Mouse (Mus musculus) CH12.LX (cell line): ENCODE measurements around the gene Tmem50a. TPM values are rescaled to one million over a fixed set of nuclear protein-coding genes. Genes with fewer than 3 reads are reported as not detected.
"Not testable (repeated sequence)": the region's sequence is repeated elsewhere in the genome, so short reads cannot be mapped to it uniquely, and the experiment has no call there.

Experiments used
- DNase-seq: peaks from one replicate; pipeline ENCODE4 v3.0.0-alpha.2; 2013; ENCODE audit errors: extremely low read depth
- H3K27ac ChIP-seq: 2 replicates; pipeline ENCODE4 v1.5.1; 2012; ENCODE audit warnings: low read depth, mild to moderate bottlenecking, control low read depth, moderate library complexity; ENCODE audit not compliant: insufficient read depth
- H3K27me3 ChIP-seq: replicated peaks from 2 replicates; pipeline ENCODE3; 2012; ENCODE audit warnings: inconsistent platforms
- H3K36me3 ChIP-seq, 2 experiments: replicated peaks in 1 of 2; 2 replicates each; pipeline versions ENCODE3 to v1.6.1; 2012; ENCODE audit warnings: inconsistent platforms in 1 of 2, low read length in 1 of 2, mild to moderate bottlenecking in 1 of 2, mixed read lengths in 1 of 2, moderate library complexity in 1 of 2; ENCODE audit not compliant: control insufficient read depth in 1 of 2, insufficient read depth in 1 of 2
- H3K4me1 ChIP-seq, 2 experiments: 2 replicates each; pipeline ENCODE4 v1.6.1; 2012; ENCODE audit warnings: inconsistent platforms in 1 of 2, moderate library complexity in 1 of 2; ENCODE audit not compliant: insufficient read depth in 2 of 2, control insufficient read depth in 1 of 2
- H3K4me2 ChIP-seq: 2 replicates; pipeline ENCODE4 v1.6.1; 2012; ENCODE audit warnings: low read depth, mild to moderate bottlenecking, control low read depth; ENCODE audit not compliant: poor library complexity, insufficient read depth, severe bottlenecking
- H3K4me3 ChIP-seq, 3 experiments: fragments of 150-350 bp in 1 of 3; sonication (generic) in 1 of 3; replicated peaks in 1 of 3; 2 replicates each; pipeline versions ENCODE3 to v1.5.1; 2011 to 2012; ENCODE audit warnings: low read depth in 2 of 3, low read length in 2 of 3, mild to moderate bottlenecking in 2 of 3, moderate library complexity in 2 of 3, control low read depth in 1 of 3, improper control_type of control experiment in 1 of 3, inconsistent platforms in 1 of 3, mixed read lengths in 1 of 3; ENCODE audit not compliant: poor library complexity in 1 of 3
- H3K79me2 ChIP-seq: replicated peaks from 2 replicates; pipeline ENCODE4 v1.6.1; 2012; ENCODE audit warnings: mild to moderate bottlenecking, moderate library complexity; ENCODE audit not compliant: control insufficient read depth, poor library complexity, insufficient read depth, severe bottlenecking; ENCODE audit errors: extremely low read depth
- H3K9ac ChIP-seq: 2 replicates; pipeline ENCODE4 v1.6.1; 2012; ENCODE audit warnings: low read depth, mild to moderate bottlenecking, control low read depth, moderate library complexity; ENCODE audit not compliant: insufficient read depth
- H3K9me3 ChIP-seq: replicated peaks from 2 replicates; pipeline ENCODE3; 2012; ENCODE audit warnings: low read length, inconsistent platforms, mixed read lengths
- CHD1 ChIP-seq: IDR thresholded peaks from 2 replicates; pipeline ENCODE4 v1.6.1; 2012; ENCODE audit warnings: low read depth, low read length, improper control_type of control experiment, inconsistent platforms
- CTCF ChIP-seq, 2 experiments: IDR thresholded peaks in 1 of 2; conservative IDR thresholded peaks in 1 of 2; 2 replicates each; pipeline ENCODE4 v1.5.1; 2011 to 2012; ENCODE audit warnings: low read depth in 2 of 2, low read length in 2 of 2, improper control_type of control experiment in 1 of 2, inconsistent platforms in 1 of 2, mild to moderate bottlenecking in 1 of 2, moderate library complexity in 1 of 2
- E2F4 ChIP-seq: IDR thresholded peaks from 2 replicates; pipeline ENCODE4 v1.6.1; 2011; ENCODE audit warnings: low read depth, low read length, improper control_type of control experiment; ENCODE audit not compliant: insufficient replicate concordance
- EP300 ChIP-seq: IDR thresholded peaks from 2 replicates; pipeline ENCODE4 v1.6.1; 2011; ENCODE audit warnings: low read length, improper control_type of control experiment
- KAT2A ChIP-seq: IDR thresholded peaks from 2 replicates; pipeline ENCODE4 v1.6.1; 2012; ENCODE audit warnings: low read length, improper control_type of control experiment, inconsistent platforms; ENCODE audit not compliant: insufficient replicate concordance
- MAX ChIP-seq: IDR thresholded peaks from 2 replicates; pipeline ENCODE4 v1.6.1; 2011; ENCODE audit warnings: low read length, improper control_type of control experiment
- MEF2A ChIP-seq: IDR thresholded peaks from 2 replicates; pipeline ENCODE4 v1.6.1; 2014; ENCODE audit warnings: low read depth, mild to moderate bottlenecking, inconsistent platforms, low read length, improper control_type of control experiment, borderline replicate concordance
- MXI1 ChIP-seq: IDR thresholded peaks from 2 replicates; pipeline ENCODE4 v1.6.1; 2011; ENCODE audit warnings: mild to moderate bottlenecking, low read depth, low read length, improper control_type of control experiment
- MYC ChIP-seq: IDR thresholded peaks from 2 replicates; pipeline ENCODE4 v1.6.1; 2011; ENCODE audit warnings: low read depth, mild to moderate bottlenecking, improper control_type of control experiment, low read length
- NELFE ChIP-seq: IDR thresholded peaks from 2 replicates; pipeline ENCODE4 v1.6.1; 2011; ENCODE audit warnings: low read depth, low read length, improper control_type of control experiment
- NRF1 ChIP-seq: IDR thresholded peaks from 2 replicates; pipeline ENCODE4 v1.6.1; 2014; ENCODE audit warnings: low read depth, mild to moderate bottlenecking, inconsistent platforms, low read length, improper control_type of control experiment, moderate library complexity
- PAX5 ChIP-seq: IDR thresholded peaks from 2 replicates; pipeline ENCODE4 v1.6.1; 2012; ENCODE audit warnings: low read length, inconsistent platforms, mixed read lengths
- POLR2A ChIP-seq: IDR thresholded peaks from 2 replicates; pipeline ENCODE4 v1.6.1; 2011; ENCODE audit warnings: low read depth, mild to moderate bottlenecking, improper control_type of control experiment, low read length
- RAD21 ChIP-seq: IDR thresholded peaks from 2 replicates; pipeline ENCODE4 v1.6.1; 2011; ENCODE audit warnings: low read depth, mild to moderate bottlenecking, low read length, improper control_type of control experiment, moderate library complexity
- RCOR1 ChIP-seq: conservative IDR thresholded peaks from 2 replicates; pipeline ENCODE4 v1.6.1; 2012; ENCODE audit warnings: low read depth, mild to moderate bottlenecking, inconsistent platforms, low read length, improper control_type of control experiment
- SIN3A ChIP-seq: IDR thresholded peaks from 2 replicates; pipeline ENCODE4 v1.6.1; 2012; ENCODE audit warnings: low read length, improper control_type of control experiment, inconsistent platforms
- SMC3 ChIP-seq: IDR thresholded peaks from 2 replicates; pipeline ENCODE4 v1.6.1; 2011; ENCODE audit warnings: low read depth, low read length, improper control_type of control experiment
- TBP ChIP-seq: conservative IDR thresholded peaks from 2 replicates; pipeline ENCODE4 v1.6.1; 2011; ENCODE audit warnings: low read depth, low read length, improper control_type of control experiment
- TCF12 ChIP-seq: IDR thresholded peaks from 2 replicates; pipeline ENCODE4 v1.6.1; 2014; ENCODE audit warnings: low read depth, mild to moderate bottlenecking, inconsistent platforms, low read length, improper control_type of control experiment
- UBTF ChIP-seq: IDR thresholded peaks from 2 replicates; pipeline ENCODE4 v1.6.1; 2012; ENCODE audit warnings: low read depth, mild to moderate bottlenecking, inconsistent platforms, low read length, improper control_type of control experiment, moderate library complexity
- USF2 ChIP-seq: conservative IDR thresholded peaks from 2 replicates; pipeline ENCODE4 v1.6.1; 2011; ENCODE audit warnings: low read depth, low read length, improper control_type of control experiment
- ZC3H11A ChIP-seq: IDR thresholded peaks from 2 replicates; pipeline ENCODE4 v1.6.1; 2012; ENCODE audit warnings: low read depth, mild to moderate bottlenecking, inconsistent platforms, low read length, improper control_type of control experiment
- ZKSCAN1 ChIP-seq: IDR thresholded peaks from 2 replicates; pipeline ENCODE4 v1.6.1; 2012; ENCODE audit warnings: low read depth, inconsistent platforms, low read length, improper control_type of control experiment, borderline replicate concordance
- ZNF384 ChIP-seq: IDR thresholded peaks from 2 replicates; pipeline ENCODE4 v1.6.1; 2012; ENCODE audit warnings: low read depth, low read length, improper control_type of control experiment, inconsistent platforms
- dilution Hi-C: fragments of 300-500 bp; cut with MboI; formaldehyde crosslinking; loops from 2 replicates; pipeline ENCODE4 v1.14.3; 2020; ENCODE audit warnings: low sequenced_read_pairs; ENCODE audit not compliant: extremely low pct_unique_long_range_greater_than_20kb, extremely low pct_ligation_motif_present
- in situ Hi-C: fragments of 300-500 bp; cut with MboI; formaldehyde crosslinking; loops from 3 replicates; pipeline ENCODE4 v1.14.3; 2019; ENCODE audit warnings: low sequenced_read_pairs, low pct_ligation_motif_present, low pct_unique_long_range_greater_than_20kb, mixed read lengths
- polyA plus RNA-seq: library from polyadenylated mRNA; unstranded; fragments of >175 nt; gene quantifications from 2 replicates; pipeline ENCODE4 v1.2.1, GENCODE M21; 2012; ENCODE audit warnings: low read depth; ENCODE audit not compliant: insufficient read length
- total RNA-seq, 2 experiments: library from RNA; depleted of rRNA; stranded (reverse); fragments of 300-350 nt in 1 of 2; fragments of >200 nt in 1 of 2; gene quantifications; 2 replicates each; pipeline ENCODE4 v1.2.3; 2012 to 2014

Gene Tmem50a
- total and polyA plus RNA-seq, 3 experiments: 95.8 to 133 (median 131) TPM

DNA sequence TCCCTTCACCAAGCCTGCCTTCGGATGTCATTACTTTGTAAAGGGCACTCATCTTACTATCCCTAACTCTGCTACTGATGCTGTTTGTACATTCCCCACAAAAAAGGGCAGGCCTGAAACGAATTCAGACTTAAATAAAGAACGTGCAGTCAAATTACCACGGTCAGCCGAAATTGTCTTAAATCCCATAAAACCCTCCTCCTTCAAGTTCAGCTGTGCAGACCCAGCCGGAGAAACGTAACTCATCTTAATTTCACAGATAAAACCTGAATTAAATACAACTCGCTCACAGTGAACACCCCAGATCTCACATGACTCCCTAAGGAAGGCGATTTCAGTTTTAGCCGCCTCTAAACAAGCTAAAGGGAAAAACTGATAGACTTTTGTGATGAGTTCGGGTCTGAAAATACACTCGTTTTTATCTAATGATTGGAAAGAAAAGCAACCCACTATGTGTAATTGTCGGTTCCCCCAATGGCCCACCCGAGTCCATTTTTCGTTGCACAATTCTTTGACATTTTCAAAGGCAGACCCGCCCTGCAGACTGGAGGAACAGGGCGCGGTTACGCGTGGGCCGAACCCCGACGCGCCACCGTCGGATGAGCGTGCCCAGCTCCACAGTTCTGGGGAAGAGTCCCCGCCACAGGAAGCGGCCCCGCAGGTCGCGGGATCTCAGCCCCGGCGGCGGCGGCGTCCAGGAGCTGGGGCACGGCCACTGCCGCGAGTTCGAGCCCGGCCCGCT lies 531 bp downstream of the Tmem50a start:
- in situ Hi-C loops (no loop called here), dilution Hi-C loops (no loop called here)
- peaks cover 4 to 13% of the 10 kb centered on the region in 2 experiments for H3K36me3 ChIP-seq
- DNase-seq: no peak
- no peaks in the 10 kb centered on the region for H3K9me3 ChIP-seq
- H3K27ac ChIP-seq: peak overlapping the region; percentile 94
- no peaks in the 10 kb centered on the region for H3K27me3 ChIP-seq
- peak overlapping the region; percentile 75 to 100 (median 93) for H3K4me3 ChIP-seq
- TF ChIP-seq E2F4: no peak
- peak; percentile 1; the same call in 1 of the 2 replicates for TF ChIP-seq CHD1
- peak overlapping the region; percentile 98 for H3K9ac ChIP-seq
- peaks cover 7 to 38% of the 10 kb centered on the region in 2 experiments for H3K4me1 ChIP-seq
- H3K79me2 ChIP-seq: peaks cover 14% of the 10 kb centered on the region
- H3K4me2 ChIP-seq: peak overlapping the region; percentile 96

DNA sequence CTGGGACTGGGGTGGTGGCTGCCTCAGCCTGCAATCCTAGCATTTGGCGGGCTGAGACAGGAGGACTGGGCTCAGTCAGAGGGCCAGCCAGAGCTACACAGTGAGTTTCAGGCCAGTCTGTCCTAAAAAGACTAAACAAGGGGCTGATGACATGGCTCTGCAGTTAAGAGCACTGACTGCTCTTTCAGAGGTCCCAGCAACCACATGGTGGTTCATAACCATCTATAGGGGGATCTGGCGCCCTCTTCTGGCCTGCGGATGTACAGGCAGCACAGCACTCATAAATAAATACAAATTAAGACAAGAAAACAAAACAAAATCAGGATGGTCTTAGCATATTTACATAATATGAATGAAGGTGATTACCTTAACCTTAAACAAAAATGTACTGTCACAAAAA lies 1.4 kb downstream of the Tmem50a start:
- dilution Hi-C loops: no loop called here
- peak; percentile 86 for DNase-seq
- in situ Hi-C loops: no loop called here
- 0 out of 2 replicates have a peak overlapping the region, but pooled peaks have one; percentile 37 for H3K27ac ChIP-seq
- peaks cover 12 to 22% of the 10 kb centered on the region in 2 experiments for H3K36me3 ChIP-seq
- H3K79me2 ChIP-seq: peaks cover 14% of the 10 kb centered on the region
- TF ChIP-seq RAD21 (peak; percentile 36), NELFE (peak; percentile 54; the same call in 1 of the 2 replicates), KAT2A (no peak), MEF2A (peak; percentile 26; the same call in 1 of the 2 replicates), RCOR1 (no peak), USF2 (no peak), CHD1 (no peak), ZC3H11A (no peak), SMC3 (peak; percentile 62), TCF12 (peak; percentile 39; the same call in 1 of the 2 replicates), MXI1 (peak; percentile 92), PAX5 (no peak), CTCF (conservative IDR thresholded peaks at IDR 0.05 in 1 of 2, IDR thresholded peaks at IDR 0.05 in 1 of 2; ENCODE audit: low read depth in 2 of 2, low read length in 2 of 2) (peak; percentile 83), UBTF (no peak), EP300 (no peak; the same call in 1 of the 2 replicates), MYC (peak; percentile 98), ZNF384 (no peak), SIN3A (0 out of 2 replicates have a peak, but pooled peaks have one; percentile 50), ZKSCAN1 (no peak), NRF1 (peak; percentile 42; the same call in 1 of the 2 replicates), MAX (peak; percentile 91), TBP (0 out of 2 replicates have a peak, but pooled peaks have one; percentile 43), POLR2A (peak; percentile 67)
- H3K4me3 ChIP-seq: peak overlapping the region; percentile 50 to 93 (median 75)
- H3K27me3 ChIP-seq: no peaks in the 10 kb centered on the region
- H3K4me2 ChIP-seq: peak overlapping the region; percentile 96
- H3K9ac ChIP-seq: peak overlapping the region; percentile 72; the same call in 1 of the 2 replicates
- H3K4me1 ChIP-seq: peaks cover 6 to 32% of the 10 kb centered on the region in 2 experiments
- H3K9me3 ChIP-seq: no peaks in the 10 kb centered on the region

DNA sequence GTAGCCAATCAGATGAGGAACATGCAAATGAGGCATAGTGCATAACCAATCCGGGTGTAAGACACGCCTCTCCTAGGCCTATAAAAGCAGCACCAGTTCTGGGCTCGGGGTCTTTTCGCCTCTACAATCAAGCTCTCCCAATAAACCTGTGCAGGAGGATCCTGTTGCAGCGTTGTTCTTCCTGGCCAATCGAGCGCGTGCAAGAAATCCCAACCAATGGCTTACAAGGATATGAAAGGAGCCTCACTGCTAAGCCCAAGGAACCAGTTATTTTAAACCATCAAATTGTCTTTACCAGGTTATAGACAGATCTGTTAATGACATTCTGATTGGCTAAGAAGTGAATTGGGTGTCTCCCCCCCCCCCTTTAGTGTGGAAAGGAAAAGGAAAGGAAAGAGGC lies 3.4 kb downstream of the Tmem50a start:
- H3K27ac ChIP-seq, H3K9ac ChIP-seq, H3K4me3 ChIP-seq, in situ Hi-C loops, DNase-seq, H3K9me3 ChIP-seq, H3K4me2 ChIP-seq, H3K27me3 ChIP-seq, dilution Hi-C loops: not testable (repeated sequence)
- H3K4me1 ChIP-seq: peaks cover 3 to 14% of the 10 kb centered on the region in 2 experiments; a peak in 3 of 4 replicates
- peaks cover 15% of the 10 kb centered on the region for H3K79me2 ChIP-seq
- peaks cover 29 to 42% of the 10 kb centered on the region in 2 experiments for H3K36me3 ChIP-seq
